Mouse (Mus musculus) ovary, adult 18-20 months (tissue): ENCODE measurements at regions not wholly inside any gene's neighbourhood (a gene's known extent, or its start where the extent isn't known, plus 50 kb on each side); places are given as distances from the start of the nearest gene placed in this dataset.

ENCODE experiments used
- DNase-seq: peaks from one replicate; pipeline ENCODE4 v3.0.0; 2022; ENCODE audit warnings: low spot score, mixed read lengths

DNA sequence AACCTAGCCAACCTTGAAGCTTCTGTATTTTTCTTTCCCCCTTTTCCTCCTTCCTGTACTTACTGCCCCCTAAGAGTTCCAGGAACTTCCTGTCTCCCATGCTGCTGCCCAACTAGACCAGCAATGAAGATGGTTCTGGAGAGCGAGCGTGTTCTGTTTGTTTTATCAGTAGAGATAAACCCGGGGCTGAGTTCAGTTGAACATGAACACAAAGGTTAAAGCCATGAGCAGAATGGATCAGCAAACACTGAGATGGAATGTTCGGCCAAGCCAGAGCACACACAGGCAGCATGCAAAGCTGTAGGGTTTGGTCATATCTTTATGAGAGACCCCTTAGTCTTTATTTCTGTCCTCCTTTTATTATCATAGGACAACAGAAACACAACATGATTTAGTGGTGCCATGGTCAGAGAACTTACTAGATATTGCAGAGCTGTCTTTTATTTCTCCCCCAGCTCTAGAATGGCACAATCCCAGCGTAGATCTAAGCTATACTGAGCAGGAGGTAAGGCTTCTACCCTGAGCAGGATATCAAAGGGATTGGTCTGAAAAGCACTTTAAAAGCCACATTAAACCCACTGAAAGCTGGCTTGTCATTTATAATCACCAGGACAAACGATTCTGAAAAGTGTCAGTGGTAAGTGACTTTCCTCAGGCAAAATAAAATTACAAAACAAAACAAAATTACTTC, 105.9 kb upstream of the Peli1 start:
- no peak for DNase-seq

DNA sequence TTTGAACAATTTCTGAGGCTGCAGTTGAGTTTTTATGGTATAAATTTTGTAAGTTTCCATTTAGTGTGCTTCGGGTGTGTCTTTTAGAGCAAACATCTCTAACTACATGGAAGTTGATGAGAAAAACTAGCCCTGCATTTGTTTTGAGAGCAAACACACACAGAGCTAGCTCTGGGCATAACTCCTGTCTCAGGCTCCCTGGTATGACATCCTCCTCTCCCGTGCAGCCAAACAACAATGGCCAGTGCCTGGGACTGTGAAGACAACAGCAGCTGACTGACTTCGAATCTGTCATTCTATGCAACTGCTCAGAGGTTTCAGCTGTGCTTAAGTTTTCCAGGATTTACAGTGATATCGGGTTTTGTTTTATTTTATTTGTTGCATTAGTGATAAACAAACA, 105.3 kb upstream of the Peli1 start:
- no peak for DNase-seq

DNA sequence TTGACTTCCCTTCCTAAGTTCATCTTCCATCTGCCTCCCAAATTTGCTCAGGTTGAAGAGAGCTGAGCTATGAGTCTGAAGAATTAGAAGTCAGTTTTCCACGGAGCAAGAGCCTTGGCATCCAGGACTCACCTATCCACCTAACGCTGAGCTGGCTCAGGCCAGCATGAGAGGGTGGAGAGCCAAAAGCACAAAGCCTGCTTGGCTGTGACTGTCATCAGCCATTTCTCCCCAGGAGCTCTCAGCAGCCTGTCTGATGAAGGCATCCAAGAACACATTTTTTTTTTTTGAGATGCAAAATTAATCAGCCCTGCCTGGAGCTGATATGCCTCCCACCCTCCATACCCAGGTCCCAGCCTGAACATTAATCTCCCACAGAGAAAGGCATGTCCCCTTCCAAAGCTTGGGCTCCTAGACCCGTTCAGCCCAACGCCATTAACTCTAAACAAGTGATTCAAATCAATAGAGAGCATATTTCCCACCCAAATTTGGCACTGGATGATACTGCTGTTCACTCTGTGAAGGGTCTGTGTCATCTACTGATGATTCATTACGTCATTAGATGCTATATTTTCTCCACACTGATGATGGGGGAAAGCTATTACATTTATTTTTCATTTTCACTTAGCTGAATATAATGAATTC, 103.8 kb upstream of the Peli1 start:
- no peak for DNase-seq

DNA sequence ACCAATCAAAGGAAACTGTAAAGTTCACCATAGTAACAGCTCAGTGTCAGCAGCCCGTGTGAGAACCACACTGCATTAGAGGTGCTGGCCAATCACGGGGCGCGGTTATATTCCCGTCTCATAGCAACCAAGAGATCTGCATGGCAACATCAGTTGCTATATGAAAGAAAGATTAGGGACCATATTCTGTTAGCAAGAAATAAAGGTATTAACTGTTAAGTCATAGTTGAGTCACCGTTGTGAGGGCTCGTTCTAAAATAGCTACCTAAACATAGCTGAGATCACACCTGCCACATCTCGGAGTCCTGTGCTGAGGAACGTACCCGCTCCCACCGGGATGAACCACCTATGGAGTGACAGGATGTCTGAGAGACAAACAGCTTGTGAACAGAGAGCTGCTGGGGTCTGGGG, 103.2 kb upstream of the Peli1 start:
- DNase-seq: no peak

DNA sequence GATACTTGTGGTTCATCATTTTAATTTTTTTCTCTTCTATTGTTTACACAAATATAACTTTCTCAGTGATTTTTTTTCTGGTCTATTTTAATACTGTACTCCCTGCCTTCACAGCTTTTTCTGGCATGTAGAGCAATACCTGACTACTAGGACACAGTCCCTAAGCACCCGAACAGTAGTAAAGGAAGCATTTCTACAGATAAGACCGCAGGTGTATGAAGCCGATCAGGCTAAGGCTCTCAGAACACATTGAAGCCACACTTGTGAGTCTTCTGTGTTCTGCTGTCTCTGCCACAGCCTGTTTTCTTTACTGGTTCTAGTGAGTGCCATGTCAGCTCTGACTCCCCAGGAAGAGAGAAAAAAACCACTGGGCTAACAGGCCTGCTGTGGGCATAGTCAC, 102.2 kb upstream of the Peli1 start:
- DNase-seq: no peak

DNA sequence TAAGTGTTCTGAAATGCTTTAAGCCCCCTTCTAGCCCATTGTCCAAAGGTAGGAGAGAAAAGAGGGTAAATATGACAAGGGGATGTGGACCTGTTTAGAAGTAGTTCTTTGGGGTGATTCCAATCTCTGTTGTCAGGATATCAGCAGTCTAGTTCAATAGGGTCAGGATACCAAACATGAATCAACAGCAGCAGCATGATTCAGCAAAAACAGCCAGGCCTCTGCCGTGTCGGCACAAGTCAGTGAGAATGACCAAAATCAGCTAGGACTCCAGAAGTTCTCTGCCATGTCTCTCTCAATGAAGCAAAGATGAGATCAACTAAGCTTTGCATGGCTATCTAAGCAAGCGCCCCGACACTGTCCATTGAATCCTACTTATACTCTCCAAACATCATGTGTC, 97.5 kb upstream of the Peli1 start:
- no peak for DNase-seq

DNA sequence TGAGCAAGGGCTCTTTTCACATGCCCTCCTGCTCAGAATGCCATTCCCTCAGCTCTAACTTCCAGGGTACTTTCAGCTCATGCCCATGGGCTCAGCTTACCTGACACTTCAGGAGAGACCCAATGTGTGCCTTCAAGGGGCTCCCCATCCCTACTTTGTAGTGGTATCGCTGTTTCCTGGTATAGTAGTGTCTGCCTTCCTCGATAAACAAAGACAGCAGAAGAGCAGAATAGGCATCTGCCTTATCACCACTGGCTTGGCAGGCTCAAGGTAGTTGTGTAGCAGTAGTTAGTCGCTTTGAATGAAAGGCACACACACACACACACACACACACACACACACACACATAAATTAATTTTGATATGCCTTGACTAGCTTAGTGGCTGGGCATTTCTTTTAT, 89.7 kb upstream of the Peli1 start:
- no peak for DNase-seq

DNA sequence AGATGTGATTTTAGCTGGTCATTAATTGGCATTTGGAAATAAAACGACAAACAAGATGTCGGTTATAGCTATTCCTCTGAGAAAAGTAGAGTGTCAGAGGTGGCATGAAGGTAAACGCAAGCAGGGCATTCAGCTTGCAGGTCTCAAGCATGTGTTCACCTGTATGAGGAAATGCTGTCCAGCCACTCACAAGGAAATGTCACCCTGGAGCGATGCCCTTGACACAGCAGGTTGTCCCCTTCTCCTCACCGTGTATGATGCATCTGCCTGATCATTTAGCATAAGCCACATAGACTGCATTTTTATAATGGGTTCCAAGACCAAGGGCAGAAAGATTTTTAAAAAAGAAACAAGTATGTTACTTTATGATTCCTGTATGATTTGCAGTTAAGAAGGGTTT, 83.9 kb upstream of the Peli1 start:
- DNase-seq: no peak

DNA sequence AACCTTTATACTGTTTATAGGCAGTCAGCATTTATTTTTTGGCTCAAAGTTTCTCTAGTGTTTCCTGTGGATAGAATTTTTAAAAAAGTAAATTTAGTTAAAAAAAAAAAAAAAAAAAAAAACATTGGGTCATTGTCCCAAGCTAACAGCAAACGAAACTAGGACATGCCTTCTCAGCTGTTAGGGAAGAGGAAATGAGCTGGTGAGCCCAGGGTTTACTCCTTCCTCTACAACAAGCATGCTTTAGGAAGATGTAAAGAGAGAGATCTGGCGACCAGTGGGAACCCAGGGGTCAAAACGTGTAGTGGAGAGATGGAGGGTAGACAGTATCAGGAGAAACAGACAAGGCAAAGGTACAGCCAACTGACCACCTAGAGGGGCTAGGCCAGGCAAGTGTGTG, 81.6 kb upstream of the Peli1 start:
- DNase-seq: no peak

DNA sequence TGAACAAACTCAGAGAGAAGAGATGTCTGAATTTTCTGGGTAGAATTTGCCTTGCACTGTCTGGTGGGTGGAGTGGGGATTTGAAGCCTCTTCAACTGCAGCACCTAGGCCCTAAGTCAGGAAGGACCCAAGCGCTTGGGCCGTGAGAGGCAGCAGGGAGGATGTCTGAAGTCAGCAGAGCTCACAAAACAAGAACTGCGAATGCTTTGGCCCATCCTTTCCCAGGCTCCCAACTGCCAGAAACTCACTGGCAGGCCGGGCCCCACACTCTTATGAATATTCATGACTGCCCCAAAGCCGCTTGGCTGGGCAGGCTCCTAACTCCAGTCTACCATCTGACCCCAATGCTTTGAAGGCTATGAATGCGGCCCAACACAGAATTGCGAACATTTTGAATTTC, 80.2 kb upstream of the Peli1 start:
- no peak for DNase-seq

DNA sequence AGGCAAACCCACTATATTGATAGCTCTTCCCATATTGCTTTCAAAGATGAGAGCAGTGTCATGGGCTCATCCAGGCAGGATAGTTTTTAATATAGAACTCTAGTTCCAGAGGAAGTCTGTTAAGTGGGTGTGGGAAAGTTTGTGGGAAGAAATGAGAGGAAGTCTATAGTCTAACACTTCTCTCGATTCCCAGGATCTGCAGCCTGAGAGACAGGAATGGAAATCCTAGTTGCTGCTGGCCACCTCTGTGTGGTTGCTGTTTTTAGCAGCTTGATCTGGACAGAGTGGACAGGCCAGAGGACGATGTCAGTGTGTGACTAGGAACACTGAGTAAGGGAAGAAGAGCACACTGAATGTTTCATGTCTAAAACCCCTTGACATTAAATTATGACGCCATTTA, 76.8 kb upstream of the Peli1 start:
- no peak for DNase-seq

DNA sequence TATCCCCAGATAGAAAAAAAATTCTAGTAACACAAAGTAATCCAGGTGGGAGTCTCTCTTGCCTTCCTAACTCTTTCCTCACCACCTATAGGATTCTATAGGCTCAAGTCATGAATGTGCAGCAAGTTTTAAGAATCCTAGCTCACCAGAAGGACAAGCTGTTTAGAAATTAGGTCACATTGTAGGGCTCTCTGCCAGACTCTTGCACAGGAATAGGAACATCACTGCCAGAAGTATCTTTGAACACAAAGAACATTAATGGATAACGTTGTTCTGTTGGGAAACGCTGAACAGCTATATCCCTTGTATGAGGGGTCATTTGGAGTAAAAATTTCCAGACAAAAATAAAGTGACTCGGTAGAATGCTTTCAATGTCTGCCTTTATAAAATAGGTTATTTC, 75.6 kb upstream of the Peli1 start:
- no peak for DNase-seq

DNA sequence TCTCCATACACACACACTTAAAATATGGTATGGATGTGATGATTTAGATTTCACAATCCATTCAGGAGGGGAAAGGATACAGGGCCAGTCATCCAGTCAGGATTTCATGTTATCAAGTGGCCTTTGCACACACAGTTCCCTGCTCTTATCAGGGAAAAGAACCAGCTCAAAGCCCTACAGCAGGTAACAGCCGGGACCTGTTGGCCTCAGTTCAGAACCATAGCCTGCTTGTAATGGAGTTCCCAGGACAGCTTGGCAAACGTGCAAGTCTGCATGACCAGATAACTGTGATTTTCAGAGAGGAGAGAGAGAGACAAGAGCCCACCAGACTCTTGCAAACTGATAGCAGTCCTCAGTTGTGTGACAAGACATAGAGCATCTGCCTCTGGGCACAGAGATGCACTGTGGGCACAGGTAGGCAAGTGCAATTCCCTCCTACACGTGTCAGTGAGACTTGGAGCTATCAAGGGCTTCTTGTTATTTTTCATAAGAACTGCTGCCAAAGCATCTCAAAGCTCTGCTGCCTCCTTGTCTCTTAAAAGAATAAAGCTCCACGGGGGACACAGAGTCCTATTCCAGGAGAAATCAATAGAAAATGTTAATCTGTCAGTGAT, 74.9 kb upstream of the Peli1 start:
- no peak for DNase-seq

DNA sequence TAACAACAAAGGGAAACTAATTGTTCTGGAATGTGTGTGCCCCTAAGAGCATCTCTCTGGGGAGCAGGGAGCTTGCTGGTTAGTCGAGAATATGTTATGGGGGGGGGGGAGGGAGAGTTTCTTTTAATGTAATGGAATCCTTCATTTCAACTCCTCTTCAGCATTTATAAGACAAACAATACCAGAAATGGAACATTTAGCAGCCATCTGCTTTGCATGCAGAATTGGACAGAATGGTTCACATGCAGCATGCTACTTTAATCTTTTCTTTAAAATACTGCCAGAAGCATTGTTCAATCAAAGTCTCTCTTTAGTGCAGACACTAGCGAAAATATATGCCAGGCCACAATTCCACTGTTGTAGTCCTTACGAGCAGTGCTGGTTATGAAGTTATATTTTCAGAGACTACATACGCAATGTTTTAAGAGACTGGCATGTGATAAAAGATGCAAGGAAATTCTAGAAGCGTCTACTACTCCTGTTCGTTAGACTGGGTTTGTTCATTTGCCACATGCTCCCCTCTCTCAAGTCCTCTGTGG, 74.2 kb upstream of the Peli1 start:
- no peak for DNase-seq

DNA sequence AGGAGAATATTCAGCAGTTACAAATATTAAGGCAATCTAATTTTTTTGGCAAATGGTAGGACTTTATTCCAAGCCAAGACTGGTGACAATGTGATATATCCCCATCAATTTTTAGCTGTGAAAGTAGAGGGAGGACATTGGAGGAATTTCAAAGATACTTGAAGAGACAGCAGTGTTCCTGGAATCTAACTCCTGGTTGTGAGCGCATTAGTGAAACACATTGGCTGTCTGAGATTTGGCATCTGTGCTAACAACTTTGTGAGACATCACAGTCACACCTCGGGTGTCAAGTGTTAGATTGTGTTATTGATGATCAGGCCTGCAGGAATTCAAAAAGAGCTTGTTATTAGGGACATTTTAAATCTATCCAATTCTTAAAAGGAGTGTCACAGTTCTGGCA, 71.3 kb upstream of the Peli1 start:
- DNase-seq: no peak

DNA sequence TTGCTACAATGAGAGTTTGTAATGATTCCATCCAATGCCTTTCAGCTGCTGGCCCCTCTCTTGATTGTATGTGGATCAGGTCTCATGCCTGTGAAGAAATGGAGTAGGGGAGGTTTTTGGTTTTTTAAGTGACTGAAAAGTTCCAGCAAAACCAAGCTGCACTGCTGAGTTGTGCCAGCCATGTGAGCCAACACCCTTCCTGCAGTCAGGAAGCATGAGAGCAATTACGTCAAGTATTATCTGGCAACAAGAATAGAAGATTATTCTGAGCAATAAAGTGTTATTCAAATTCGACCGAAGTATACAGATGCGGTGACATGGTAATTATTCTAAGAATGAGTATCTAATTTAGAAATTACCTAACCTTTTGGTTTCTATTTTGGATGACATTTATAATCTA, 67.0 kb upstream of the Peli1 start:
- DNase-seq: no peak

DNA sequence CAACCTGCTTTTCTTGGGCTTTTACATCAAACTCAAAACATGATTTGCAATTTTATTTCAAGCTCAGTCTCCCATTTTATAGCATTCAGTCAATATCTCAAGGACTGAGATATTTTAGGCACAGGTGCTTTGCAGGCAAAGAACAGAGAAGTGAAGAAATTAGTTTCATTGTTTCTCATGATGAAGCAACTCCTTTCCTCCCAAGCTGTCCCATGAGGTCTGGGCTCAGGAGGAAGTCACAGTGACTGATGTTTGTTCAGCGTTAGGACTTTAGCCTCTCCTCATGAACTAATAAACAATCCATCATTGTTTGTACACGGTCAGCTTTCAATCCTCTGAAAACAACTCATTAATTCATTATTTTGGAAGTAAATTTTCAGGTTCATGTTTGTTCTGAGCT, 66.6 kb upstream of the Peli1 start:
- no peak for DNase-seq

DNA sequence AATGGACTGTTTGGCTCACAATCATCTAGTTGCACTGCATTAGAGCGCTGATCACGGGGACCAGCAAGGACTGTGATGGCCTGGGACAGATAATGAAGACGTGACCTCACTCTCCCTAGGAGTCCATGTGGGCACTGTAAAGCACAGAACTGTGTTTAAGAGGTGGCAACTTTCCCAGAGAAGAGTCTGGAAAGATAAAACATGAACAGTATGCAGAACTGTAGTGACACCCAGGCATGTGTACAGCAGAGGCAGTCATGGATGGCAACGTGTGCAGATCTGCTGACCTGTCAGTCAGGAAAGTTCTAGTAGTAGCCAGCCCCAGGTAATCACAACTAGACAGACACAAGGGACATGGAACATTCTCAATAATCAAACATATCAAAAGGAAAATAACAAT, 63.8 kb upstream of the Peli1 start:
- DNase-seq: no peak

DNA sequence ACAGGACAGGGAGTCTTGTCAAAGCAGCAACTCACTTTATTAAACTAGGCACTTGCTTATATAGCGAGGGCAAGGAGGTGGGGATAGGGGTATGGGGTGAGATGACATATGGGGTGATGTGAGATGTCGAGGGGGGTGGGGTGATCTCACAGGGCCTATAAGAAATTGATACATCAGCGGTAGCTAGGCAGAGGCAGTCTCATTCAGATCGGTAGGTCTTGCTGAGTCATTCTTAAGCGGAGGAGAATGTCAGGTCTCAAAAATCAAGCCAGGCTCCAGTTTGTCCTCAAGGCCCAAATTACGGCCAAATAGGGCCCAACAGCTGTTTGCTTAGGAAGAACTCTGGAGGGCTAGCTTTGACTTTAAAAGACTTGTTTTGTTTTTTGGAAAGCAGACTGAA, 60.7 kb upstream of the Peli1 start:
- no peak for DNase-seq

DNA sequence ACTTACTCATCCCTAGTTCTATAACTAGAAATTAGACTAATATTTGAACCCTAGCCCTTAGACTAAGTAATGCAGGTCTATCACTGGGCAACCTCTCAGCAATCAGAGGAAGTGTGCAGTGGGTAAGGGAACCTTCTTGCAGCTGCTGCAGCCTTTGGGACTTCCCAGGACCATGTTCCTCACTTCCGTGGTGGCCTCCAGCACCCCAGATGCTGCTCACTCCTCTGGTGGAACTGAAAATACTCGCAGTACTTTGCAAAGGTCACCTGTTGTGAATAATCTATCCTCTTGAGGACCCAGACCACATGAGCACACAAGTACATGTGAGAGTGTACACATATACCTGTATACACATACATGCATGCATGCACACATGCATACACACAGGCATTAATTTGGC, 59.3 kb upstream of the Peli1 start:
- DNase-seq: no peak

DNA sequence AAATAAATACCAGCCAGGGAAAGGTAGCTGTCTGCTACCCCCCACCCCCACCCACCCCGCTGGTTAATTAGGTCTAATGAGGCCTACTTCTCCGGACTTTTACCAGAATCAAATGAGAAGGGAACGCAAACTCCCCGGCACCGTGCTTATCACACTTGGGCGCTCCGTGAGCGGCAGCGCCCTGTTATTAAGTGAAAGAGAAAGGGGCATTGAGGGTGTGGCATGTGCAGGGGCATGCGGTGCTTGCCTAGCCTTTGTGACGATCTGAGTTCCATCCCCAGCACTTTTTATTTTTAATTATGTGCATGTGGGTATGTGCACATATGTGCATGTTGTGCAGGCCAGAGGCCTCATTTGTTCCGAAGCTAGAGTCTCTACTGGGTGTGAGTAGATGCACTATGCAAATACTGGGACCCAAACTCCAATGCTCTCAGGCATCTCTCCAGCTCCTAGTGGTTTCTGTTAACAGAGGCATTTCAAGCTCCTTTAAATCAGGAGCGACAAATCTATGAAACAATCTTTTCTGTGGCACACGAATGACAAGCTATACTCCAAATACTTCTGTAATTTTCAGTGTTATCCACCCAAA, 57.8 kb upstream of the Peli1 start:
- DNase-seq: no peak

DNA sequence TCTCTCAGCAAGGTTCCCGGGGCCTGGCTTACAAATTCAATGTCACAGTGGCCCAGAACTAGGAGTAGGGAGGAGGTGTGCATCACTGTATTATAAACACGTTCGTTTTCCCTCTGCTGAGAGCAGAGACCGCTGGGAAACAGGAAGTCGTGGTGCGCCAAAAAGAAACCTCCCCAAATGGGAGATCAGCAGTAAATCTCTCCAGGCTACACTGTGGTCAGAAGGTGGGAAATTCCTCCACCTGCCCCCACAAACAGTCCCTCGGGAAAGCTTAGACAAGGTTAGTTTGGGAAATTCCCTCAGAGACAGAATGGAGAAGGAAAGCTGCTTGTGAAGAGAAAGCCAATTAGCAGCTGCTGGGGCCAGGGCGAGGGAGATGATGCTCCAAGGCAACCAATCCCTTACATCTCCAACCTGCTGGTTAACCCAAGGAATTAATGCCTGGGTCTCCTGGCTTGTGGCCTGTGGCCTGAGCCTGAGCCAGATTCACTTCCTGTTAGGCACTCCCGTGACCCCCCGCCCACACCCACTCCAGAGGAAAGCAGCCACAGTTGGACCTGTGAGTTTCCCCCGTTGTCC, 57.2 kb upstream of the Peli1 start:
- DNase-seq: peak; percentile 15
